Mouse (Mus musculus): Measurements from ENCODE around the gene Pou6f1. TPM values are rescaled to one million over a fixed set of nuclear protein-coding genes. Genes with fewer than 3 reads are reported as not detected.
A peak's percentile ranks its signal among the peaks of the same experiment; 100 is the strongest.

The Pou6f1 gene
- polyA plus RNA-seq, 1 experiment from 2014 or later = 54.5 TPM

DNA sequence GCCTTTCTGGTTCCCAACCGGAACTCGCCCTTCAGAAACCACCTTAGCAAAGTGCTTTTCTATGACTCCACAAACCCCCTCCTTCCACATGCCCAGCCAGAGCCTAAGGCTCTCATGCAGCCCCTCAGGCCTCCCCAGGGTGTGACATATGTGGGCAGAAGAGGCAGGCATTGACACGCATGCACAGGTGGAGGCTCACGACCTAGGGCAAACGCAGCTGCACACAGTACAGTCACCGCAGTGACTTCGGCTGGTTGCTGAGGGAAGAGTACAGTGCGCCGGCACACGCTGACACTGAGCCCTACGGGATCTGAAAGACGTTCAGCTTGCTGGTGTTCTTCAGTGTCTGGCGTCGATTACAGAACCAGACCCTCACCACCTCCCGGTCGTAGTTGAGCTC lies 21.8 kb downstream of the Pou6f1 start:
- in situ Hi-C loops (cut with MboI; ENCODE audit: low pct_unique_long_range_greater_than_20kb) = no loop called here
- TF ChIP-seq CTCF (IDR thresholded peaks at IDR 0.05) = no peak
- no peaks in the 10 kb centered on the region for H3K27me3 ChIP-seq
- CTCF ChIA-PET = interaction anchor here (0.8 kb wide), 1 partner anchor 44 kb away, joined by 3 read pairs; no protein-coding TSS in a partner anchor
- POLR2A ChIA-PET = interaction anchor here (0.8 kb wide), 1 partner anchor 303 kb away, joined by 4 read pairs; no protein-coding TSS in a partner anchor
- ATAC-seq (no peak), DNase-seq (ENCODE audit: low read depth, low spot score) (no peak)

DNA sequence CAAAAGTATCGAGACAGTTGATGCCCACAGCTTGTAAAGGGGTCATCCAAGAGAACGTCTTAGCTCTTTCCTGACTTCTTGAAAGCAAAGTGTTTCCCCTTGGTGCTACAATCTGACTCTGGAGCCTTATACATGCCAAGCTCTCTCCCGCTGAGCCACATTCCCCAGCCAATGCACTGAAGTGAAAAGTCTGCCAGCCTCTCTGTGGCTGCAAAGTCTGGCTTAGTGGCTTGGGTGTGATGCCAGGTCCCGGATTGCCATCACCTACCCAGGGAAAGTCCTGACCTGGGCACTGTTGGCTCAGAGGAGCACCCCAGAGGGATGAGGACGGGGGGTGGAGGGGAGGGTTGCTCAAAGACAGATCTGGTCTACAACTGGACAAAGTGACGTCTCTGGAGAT lies 23.0 kb downstream of the Pou6f1 start:
- H3K27me3 ChIP-seq = no peaks in the 10 kb centered on the region
- TF ChIP-seq CTCF (IDR thresholded peaks at IDR 0.05) = no peak
- ChIA-PET CTCF (no interaction called here), POLR2A (interaction anchor here (0.8 kb wide), 1 partner anchor 19 kb away, joined by 3 read pairs; no protein-coding TSS in a partner anchor)
- in situ Hi-C loops (cut with MboI; ENCODE audit: low pct_unique_long_range_greater_than_20kb) = no loop called here
- DNase-seq (ENCODE audit: low read depth, low spot score) = no peak
- no peak for ATAC-seq

DNA sequence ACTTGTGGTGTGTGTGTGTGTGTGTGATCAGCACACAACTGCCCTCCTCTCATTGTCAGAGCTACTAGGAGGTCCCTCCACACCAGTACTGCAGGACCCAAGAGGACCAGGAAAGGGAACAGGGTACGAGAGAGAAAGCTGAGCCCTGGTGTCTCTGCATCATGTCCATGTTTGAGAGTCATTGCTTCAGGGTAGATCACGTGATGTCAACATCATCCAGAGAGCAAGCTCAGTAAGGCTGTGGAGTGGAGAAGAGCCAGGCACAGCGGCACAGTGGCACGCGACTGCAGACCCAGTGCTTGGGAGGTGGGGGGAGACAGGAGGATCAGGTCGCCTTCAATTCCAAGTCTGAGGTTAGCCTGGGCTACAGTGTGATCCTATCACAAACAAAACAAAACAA lies 23.4 kb downstream of the Pou6f1 start:
- DNase-seq (ENCODE audit: low read depth, low spot score) (no peak), ATAC-seq (no peak)
- in situ Hi-C loops (cut with MboI; ENCODE audit: low pct_unique_long_range_greater_than_20kb) = no loop called here
- TF ChIP-seq CTCF (IDR thresholded peaks at IDR 0.05) = no peak
- no peaks in the 10 kb centered on the region for H3K27me3 ChIP-seq
- CTCF ChIA-PET = interaction anchor here (1.0 kb wide), 1 partner anchor 57 kb away, joined by 3 read pairs; no protein-coding TSS in a partner anchor
- POLR2A ChIA-PET = interaction anchor here (0.6 to 0.8 kb wide), 2 partner anchors 19 to 46 kb away, joined by 3 to 4 read pairs; no protein-coding TSS in a partner anchor

DNA sequence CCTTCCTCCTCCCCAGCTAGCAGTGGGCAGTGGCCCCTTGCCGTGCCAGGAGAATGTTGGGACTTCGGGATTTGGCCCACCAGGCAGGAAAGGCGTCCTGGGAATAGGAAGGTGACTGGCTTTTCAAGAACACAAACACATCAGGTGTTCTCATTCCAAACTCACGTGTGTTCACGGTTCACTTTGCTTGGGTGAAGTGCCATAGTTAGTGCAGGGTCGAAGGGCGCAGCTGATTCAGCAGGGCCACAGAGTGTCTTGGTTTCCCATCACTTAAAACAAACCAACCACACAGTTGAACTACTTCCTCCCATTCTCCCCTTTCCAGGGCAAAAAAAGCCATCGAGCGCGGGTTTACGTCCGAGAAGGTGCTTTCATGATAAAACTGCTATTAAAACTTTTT lies 24.4 kb downstream of the Pou6f1 start:
- ATAC-seq (no peak), DNase-seq (ENCODE audit: low read depth, low spot score) (no peak)
- ChIA-PET POLR2A (no interaction called here), CTCF (interaction anchor here (1.0 to 1.2 kb wide), 2 partner anchors 20 to 56 kb away, joined by 3 read pairs; no protein-coding TSS in a partner anchor)
- in situ Hi-C loops (cut with MboI; ENCODE audit: low pct_unique_long_range_greater_than_20kb) = no loop called here
- no peaks in the 10 kb centered on the region for H3K27me3 ChIP-seq
- no peak for TF ChIP-seq CTCF (IDR thresholded peaks at IDR 0.05)

DNA sequence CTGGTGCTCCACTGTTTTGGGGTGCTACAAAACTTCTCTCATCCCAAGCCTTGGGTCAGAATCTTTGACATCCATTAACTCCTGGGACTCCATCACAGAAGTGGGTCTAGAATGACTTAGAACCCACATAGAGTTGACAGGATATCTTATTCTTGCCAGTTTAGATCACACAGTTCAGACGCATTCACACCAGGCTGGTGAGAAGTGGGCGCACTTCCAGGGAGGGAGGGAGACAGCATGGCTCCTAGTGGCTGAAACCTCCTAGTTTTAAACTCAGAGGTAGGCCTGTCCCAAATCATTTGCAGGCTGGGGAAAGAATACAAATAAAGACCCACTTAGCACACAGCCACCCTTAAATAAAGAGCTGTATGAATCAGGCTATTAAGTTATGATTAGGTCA lies 25.4 kb downstream of the Pou6f1 start:
- ATAC-seq (no peak), DNase-seq (ENCODE audit: low read depth, low spot score) (no peak)
- POLR2A ChIA-PET = no interaction called here
- H3K27me3 ChIP-seq = no peaks in the 10 kb centered on the region
- CTCF ChIA-PET = no interaction called here
- TF ChIP-seq CTCF (IDR thresholded peaks at IDR 0.05) = no peak
- in situ Hi-C loops (cut with MboI; ENCODE audit: low pct_unique_long_range_greater_than_20kb) = no loop called here

DNA sequence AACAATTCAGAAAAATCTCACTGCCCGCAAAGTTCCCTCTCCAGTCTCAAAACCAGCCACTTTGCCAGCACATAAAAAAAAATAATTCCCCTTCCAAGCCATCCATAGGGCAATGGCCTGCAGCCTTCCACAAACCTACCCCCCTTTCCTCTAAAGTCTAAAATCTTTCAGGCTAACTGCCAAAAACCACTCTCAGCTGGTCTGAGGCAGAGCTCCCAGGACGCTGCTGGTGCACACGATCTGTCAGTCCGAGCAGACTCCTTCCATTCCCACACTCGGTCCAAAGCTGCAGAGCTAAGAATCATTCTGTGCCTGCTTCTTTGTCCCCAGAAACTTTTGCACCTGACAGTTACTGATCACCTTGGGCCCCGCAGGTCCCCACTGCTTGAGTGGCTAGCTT lies 25.8 kb downstream of the Pou6f1 start:
- no peaks in the 10 kb centered on the region for H3K27me3 ChIP-seq
- POLR2A ChIA-PET = interaction anchor here (0.6 kb wide), 1 partner anchor 113 kb away, joined by 6 read pairs; no protein-coding TSS in a partner anchor
- CTCF ChIA-PET = no interaction called here
- no peak for TF ChIP-seq CTCF (IDR thresholded peaks at IDR 0.05)
- in situ Hi-C loops (cut with MboI; ENCODE audit: low pct_unique_long_range_greater_than_20kb) = no loop called here
- ATAC-seq = no peak
- DNase-seq (ENCODE audit: low read depth, low spot score) = peak; percentile 20

DNA sequence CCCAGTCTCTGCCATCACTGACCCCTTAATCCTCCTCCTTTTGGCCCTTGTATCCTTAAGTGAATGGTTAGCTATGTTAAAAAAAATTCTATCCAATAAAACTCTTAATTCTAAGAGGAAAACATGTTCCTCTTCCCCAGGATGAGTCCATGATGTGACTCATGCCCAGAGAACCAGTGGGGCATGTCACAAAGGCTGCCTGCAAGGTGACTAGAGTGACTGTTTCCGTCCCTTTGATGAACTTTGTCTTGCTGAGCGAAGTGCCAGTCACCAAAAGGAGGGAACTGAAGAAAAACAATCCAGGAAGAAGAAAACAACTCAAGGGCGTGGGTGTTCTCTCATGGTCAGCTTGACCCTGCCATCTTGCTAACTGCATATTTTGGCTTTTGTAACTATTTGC lies 30.5 kb downstream of the Pou6f1 start:
- POLR2A ChIA-PET = no interaction called here
- no peak for TF ChIP-seq CTCF (IDR thresholded peaks at IDR 0.05)
- no peaks in the 10 kb centered on the region for H3K27me3 ChIP-seq
- in situ Hi-C loops (cut with MboI; ENCODE audit: low pct_unique_long_range_greater_than_20kb) = no loop called here
- ATAC-seq (peak; percentile 69), DNase-seq (ENCODE audit: low read depth, low spot score) (peak; percentile 53)
- CTCF ChIA-PET = interaction anchor here (1.0 to 1.4 kb wide), 2 partner anchors 12 to 30 kb away, joined by 3 read pairs; no protein-coding TSS in a partner anchor

DNA sequence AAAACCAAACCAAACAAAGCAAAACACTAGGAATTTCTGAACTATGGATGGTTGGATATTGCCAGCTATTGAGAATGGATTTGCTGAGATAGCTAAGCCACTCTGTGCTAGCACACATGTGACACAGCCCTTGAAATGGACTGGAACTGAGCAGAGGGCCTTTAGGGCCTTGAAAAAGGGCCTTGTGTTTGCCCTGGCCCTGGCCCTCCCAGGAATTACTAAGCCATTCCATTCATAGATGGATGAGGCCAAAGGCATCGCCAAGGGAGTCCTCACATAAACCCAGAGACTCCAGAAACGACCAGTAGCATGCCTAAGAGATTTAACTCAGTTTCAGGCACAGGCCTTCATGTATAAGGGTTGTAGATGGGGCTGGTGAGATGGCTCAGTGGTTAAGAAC lies 33.3 kb downstream of the Pou6f1 start:
- no peaks in the 10 kb centered on the region for H3K27me3 ChIP-seq
- TF ChIP-seq CTCF (IDR thresholded peaks at IDR 0.05) = no peak
- ChIA-PET POLR2A (no interaction called here), CTCF (no interaction called here)
- ATAC-seq (no peak), DNase-seq (ENCODE audit: low read depth, low spot score) (no peak)
- in situ Hi-C loops (cut with MboI; ENCODE audit: low pct_unique_long_range_greater_than_20kb) = no loop called here

DNA sequence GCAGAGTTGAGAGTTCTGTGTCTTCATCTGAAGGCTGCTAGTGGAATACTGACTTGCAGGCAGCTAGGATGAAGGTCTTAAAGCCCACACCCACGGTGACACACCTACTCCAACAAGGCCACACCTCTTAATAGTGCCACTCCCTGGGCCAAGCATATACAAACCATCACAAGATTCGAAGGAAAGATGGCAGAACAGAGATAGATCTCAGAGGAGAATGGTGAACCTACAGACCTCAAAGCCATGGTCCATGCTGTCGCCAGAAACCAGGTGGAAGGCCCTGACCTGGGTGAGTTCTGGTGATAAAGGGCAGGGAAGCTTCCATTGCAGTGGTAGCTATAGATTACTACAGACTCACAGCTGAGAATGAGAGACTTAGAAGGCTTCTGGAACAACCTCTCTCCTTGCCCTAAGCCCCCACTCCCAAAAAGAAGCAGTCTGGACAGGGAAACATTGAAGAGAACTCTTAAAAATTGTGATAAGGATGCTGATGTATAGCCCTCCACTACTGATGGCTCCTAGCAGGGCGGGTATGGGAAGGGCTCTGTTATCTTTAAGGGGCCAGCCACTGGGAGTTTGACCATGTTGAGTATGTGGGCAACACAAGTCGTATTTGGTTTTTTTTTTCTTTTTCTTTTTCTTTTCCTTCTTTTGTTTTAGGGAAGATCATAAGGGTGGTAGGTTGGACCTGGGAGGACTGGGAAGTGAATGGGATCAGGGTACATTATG lies 41.9 kb downstream of the Pou6f1 start:
- no peaks in the 10 kb centered on the region for H3K27me3 ChIP-seq
- in situ Hi-C loops (cut with MboI; ENCODE audit: low pct_unique_long_range_greater_than_20kb) = no loop called here
- CTCF ChIA-PET = interaction anchor here (1.5 kb wide), 1 partner anchor 11 kb away, joined by 3 read pairs; no protein-coding TSS in a partner anchor

DNA sequence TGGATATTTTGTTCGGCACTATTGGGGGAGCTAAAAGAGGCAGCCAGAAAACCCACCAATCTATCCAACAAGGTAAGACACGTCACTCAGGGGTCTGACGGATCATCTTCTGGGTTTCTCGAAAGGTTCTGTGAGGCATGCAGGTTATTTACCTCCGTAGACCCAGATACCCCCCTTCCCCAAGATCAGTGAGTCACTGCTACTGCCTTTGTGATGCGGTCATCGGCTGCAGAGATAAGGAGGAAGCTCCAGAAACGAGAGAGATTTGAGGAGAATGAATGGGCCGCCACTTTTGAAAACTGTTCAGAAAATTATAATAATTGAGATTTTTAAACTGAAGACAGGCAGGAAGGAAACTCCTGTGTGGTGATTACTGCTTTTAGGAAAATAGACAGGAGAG lies 43.4 kb downstream of the Pou6f1 start:
- in situ Hi-C loops (cut with MboI; ENCODE audit: low pct_unique_long_range_greater_than_20kb) = no loop called here
- ChIA-PET CTCF (interaction anchor here (1.5 kb wide), 1 partner anchor 13 kb away, joined by 3 read pairs; no protein-coding TSS in a partner anchor), POLR2A (no interaction called here)
- H3K27me3 ChIP-seq = no peaks in the 10 kb centered on the region
- no peak for ATAC-seq
- no peak for DNase-seq (ENCODE audit: low read depth, low spot score)
- TF ChIP-seq CTCF (IDR thresholded peaks at IDR 0.05) = no peak

More for the DNA sequence above, 41.9 kb downstream of the Pou6f1 start:
- DNase-seq (ENCODE audit: low read depth, low spot score) (no peak), ATAC-seq (no peak)
- POLR2A ChIA-PET = no interaction called here
- no peak for TF ChIP-seq CTCF (IDR thresholded peaks at IDR 0.05)

DNA sequence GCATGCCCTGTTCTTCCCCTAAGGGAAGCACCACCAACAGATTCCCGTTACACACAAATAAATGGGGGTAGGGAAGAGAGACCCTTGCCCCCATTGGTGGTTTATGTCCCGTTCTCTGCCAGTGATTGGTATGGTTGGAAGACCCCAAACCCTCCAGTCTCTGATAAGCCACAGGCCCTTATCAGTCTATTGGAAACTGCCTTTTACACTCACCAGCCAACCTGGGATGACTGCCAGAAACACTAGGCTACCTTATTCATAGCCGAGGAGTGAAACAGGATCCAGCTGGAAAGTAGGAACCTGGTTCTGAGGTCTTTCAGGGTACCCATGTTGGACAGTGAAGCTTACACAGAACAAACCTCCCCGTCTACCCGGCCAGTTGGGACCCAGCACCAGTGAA lies 43.8 kb downstream of the Pou6f1 start:
- no peak for DNase-seq (ENCODE audit: low read depth, low spot score)
- TF ChIP-seq CTCF (IDR thresholded peaks at IDR 0.05) = no peak
- H3K27me3 ChIP-seq = no peaks in the 10 kb centered on the region
- no peak for ATAC-seq
- in situ Hi-C loops (cut with MboI; ENCODE audit: low pct_unique_long_range_greater_than_20kb) = no loop called here
- ChIA-PET CTCF (interaction anchor here (1.5 kb wide), 1 partner anchor 13 kb away, joined by 3 read pairs; no protein-coding TSS in a partner anchor), POLR2A (no interaction called here)

Data from Patski (cell line).